Mouse (Mus musculus): Measurements from ENCODE around the gene Galnt14. TPM values are rescaled to one million over a fixed set of nuclear protein-coding genes. Genes with fewer than 3 reads are reported as not detected.

The Galnt14 gene
- total RNA-seq, 2 experiments from 2014 or later: 24.0 to 25.7 TPM

DNA sequence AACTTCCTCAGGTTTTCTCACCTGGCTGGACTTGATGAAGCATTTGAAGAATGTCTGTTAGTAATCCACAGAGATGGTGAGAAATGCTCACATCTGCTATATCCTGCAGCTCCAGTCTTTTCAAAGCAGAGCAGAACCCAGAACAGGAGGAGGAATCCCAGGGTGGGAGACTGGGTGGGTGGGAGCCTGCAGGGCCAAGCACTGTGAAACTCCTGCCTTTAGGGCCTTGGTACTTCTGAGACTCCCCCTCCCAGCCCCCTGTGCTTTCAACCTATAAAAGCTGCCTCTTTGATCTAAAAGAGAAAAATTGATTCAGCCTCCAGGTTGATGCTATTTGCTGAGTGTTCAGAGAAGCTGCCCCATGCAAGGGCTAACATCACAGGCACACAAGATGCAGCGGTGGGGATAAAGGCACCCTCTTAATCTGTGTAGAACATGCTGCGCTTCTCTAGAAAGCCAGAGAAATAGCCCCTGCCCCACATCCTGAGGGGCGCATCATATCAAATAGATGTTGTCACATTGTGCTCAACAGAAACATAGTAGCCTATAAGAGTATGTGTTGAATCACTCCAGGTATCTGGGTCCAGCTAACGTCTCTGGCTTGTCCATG, 258.0 kb downstream of the Galnt14 start:
- TF ChIP-seq CTCF (conservative IDR thresholded peaks at IDR 0.05): no peak
- no peak overlapping the region for H3K27ac ChIP-seq
- no peak for DNase-seq (ENCODE audit: low spot score in 2 of 2)
- H3K4me3 ChIP-seq: no peak overlapping the region

DNA sequence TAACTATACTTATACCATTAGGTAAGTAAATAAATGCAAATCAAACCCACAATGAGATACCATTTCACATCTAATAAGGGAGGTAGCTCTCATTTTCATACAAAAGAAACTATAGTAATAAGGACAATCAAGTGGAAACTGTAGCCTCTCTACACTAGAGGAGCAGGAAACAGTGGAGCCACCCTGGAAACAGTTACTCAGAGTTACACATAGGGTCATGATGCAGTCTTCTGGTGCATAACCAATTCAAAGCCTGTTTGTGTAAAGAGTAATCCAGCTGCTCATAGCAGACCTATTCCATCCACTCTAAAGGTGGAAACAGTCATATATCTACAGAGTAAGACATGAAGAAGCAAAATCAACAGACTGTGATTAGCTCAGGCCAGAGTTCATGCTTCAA, 261.1 kb downstream of the Galnt14 start:
- Histone ChIP-seq H3K27ac (no peak overlapping the region), H3K4me3 (no peak overlapping the region)
- no peak for TF ChIP-seq CTCF (conservative IDR thresholded peaks at IDR 0.05)
- no peak for DNase-seq (ENCODE audit: low spot score in 2 of 2)

Other genes with a start within 250 kb of the Galnt14 start
- gene Ehd3, start 93.7 kb upstream of the Galnt14 start, total RNA-seq (2021): 100 to 1,000 TPM; 147 to 150 TPM
- 10 to 100 TPM; 18.8 to 20.2 TPM for gene Xdh, start 239.7 kb upstream of the Galnt14 start, total RNA-seq (2021)